Mouse (Mus musculus): ENCODE measurements around the gene Usp28. TPM values are rescaled to one million over a fixed set of nuclear protein-coding genes. Genes with fewer than 3 reads are reported as not detected.

Usp28 gene
- polyA plus RNA-seq (2012; fragmentation: generic; extraction: Trizol): 6.2 TPM
- long read RNA-seq, experiment 1, full-length matches to known transcripts: 1 of 2 reads
- long read RNA-seq, experiment 1, partial matches to known transcripts: 0 of 2 reads
- long read RNA-seq, experiment 1, other reads (novel, unspliced or antisense): 1 of 2 reads
- long read RNA-seq, experiment 2, full-length matches to known transcripts: 41 of 72 reads
- long read RNA-seq, experiment 2, partial matches to known transcripts: 9 of 72 reads
- long read RNA-seq, experiment 2, other reads (novel, unspliced or antisense): 22 of 72 reads

- H3K4me3 ChIP-seq (ENCODE audit: insufficient read depth, poor library complexity, severe bottlenecking): peak within 1 kb of the TSS; percentile 45
- H3K79me3 ChIP-seq (ENCODE audit: low read depth): peaks cover 7% of the 10 kb centered on the region
- H3ac ChIP-seq (ENCODE audit: control insufficient read depth, insufficient read length, low read depth): peak within 1 kb of the TSS; percentile 85
- peaks cover 32% of the 10 kb centered on the region for H3K79me2 ChIP-seq (ENCODE audit: control insufficient read depth, insufficient read depth)
- no peaks in the 10 kb centered on the region for H3K36me3 ChIP-seq (ENCODE audit: control insufficient read depth, insufficient read depth)
- TF ChIP-seq MYOD1 (IDR thresholded peaks at IDR 0.05; ENCODE audit: control insufficient read depth, insufficient read length, low read depth): peak; percentile 35
- TF ChIP-seq CTCF (IDR thresholded peaks at IDR 0.05; ENCODE audit: control insufficient read depth, insufficient read depth, insufficient read length): no peak
- no peak for TF ChIP-seq FOSL1 (IDR thresholded peaks at IDR 0.05; ENCODE audit: insufficient read depth, low read length, poor library complexity, severe bottlenecking)
- TF ChIP-seq MYOG (IDR thresholded peaks at IDR 0.05; ENCODE audit: control insufficient read depth, extremely low read depth, insufficient read length): no peak
- peak; percentile 95 for TF ChIP-seq USF1 (IDR thresholded peaks at IDR 0.05; ENCODE audit: low read depth)
- peak; percentile 26 for TF ChIP-seq MAX (IDR thresholded peaks at IDR 0.05)
- TF ChIP-seq CEBPB (IDR thresholded peaks at IDR 0.05; ENCODE audit: low read depth): no peak
- H3K27me3 ChIP-seq (ENCODE audit: control insufficient read depth, insufficient read depth, insufficient read length): no peaks in the 10 kb centered on the region
Observed at GRCm38 (mm10) chr9:48984845-48985707, at the start of gene Usp28. Gene Usp28 (plus strand): TSS chr9:48985375.

DNA sequence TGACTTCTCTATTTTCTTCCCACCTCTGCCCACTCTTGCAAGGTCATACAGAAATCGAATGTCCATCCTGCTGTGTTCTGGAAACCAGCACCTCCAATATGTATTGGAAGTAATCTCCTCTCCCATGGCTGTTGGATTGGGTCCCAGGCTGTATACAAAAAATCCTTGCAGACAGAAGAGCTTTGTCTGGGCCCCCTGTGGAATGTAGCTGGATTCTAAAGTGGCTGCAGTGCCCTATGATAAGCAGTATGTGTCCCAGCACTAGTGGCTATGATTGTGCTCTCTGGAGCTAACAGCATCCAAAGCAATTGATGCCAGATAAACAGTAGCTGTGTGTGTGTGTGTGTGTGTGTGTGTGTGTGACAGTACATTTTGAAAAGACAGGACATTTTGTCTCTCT lies 42.8 kb upstream of the Usp28 start:
- no peak overlapping the region for H3ac ChIP-seq (ENCODE audit: control insufficient read depth, insufficient read length, low read depth)
- H3K79me3 ChIP-seq (ENCODE audit: low read depth): no peaks in the 10 kb centered on the region
- H3K27me3 ChIP-seq (ENCODE audit: control insufficient read depth, insufficient read depth, insufficient read length): peaks cover 4% of the 10 kb centered on the region
- H3K79me2 ChIP-seq (ENCODE audit: control insufficient read depth, insufficient read depth): no peaks in the 10 kb centered on the region
- no peak for TF ChIP-seq CEBPB (IDR thresholded peaks at IDR 0.05; ENCODE audit: low read depth)
- no peak for TF ChIP-seq CTCF (IDR thresholded peaks at IDR 0.05; ENCODE audit: control insufficient read depth, insufficient read depth, insufficient read length)
- TF ChIP-seq MAX (IDR thresholded peaks at IDR 0.05): no peak
- no peak for TF ChIP-seq MYOD1 (IDR thresholded peaks at IDR 0.05; ENCODE audit: control insufficient read depth, insufficient read length, low read depth)
- no peak for TF ChIP-seq MYOG (IDR thresholded peaks at IDR 0.05; ENCODE audit: control insufficient read depth, extremely low read depth, insufficient read length)
- TF ChIP-seq FOSL1 (IDR thresholded peaks at IDR 0.05; ENCODE audit: insufficient read depth, low read length, poor library complexity, severe bottlenecking): no peak
- no peak for TF ChIP-seq USF1 (IDR thresholded peaks at IDR 0.05; ENCODE audit: low read depth)
- no peak overlapping the region for H3K4me3 ChIP-seq (ENCODE audit: insufficient read depth, poor library complexity, severe bottlenecking)
- H3K36me3 ChIP-seq (ENCODE audit: control insufficient read depth, insufficient read depth): no peaks in the 10 kb centered on the region

- Histone ChIP-seq H3K27me3 (ENCODE audit: control insufficient read depth, insufficient read depth, insufficient read length) (peaks cover 7% of the 10 kb centered on the region), H3K79me3 (ENCODE audit: low read depth) (no peaks in the 10 kb centered on the region), H3K4me3 (ENCODE audit: insufficient read depth, poor library complexity, severe bottlenecking) (no peak overlapping the region), H3K36me3 (ENCODE audit: control insufficient read depth, insufficient read depth) (no peaks in the 10 kb centered on the region), H3K79me2 (ENCODE audit: control insufficient read depth, insufficient read depth) (no peaks in the 10 kb centered on the region), H3ac (ENCODE audit: control insufficient read depth, insufficient read length, low read depth) (no peak overlapping the region)
- TF ChIP-seq USF1 (IDR thresholded peaks at IDR 0.05; ENCODE audit: low read depth) (no peak), MYOG (IDR thresholded peaks at IDR 0.05; ENCODE audit: control insufficient read depth, extremely low read depth, insufficient read length) (no peak), CTCF (IDR thresholded peaks at IDR 0.05; ENCODE audit: control insufficient read depth, insufficient read depth, insufficient read length) (no peak), FOSL1 (IDR thresholded peaks at IDR 0.05; ENCODE audit: insufficient read depth, low read length, poor library complexity, severe bottlenecking) (no peak), CEBPB (IDR thresholded peaks at IDR 0.05; ENCODE audit: low read depth) (no peak), MAX (IDR thresholded peaks at IDR 0.05) (no peak), MYOD1 (IDR thresholded peaks at IDR 0.05; ENCODE audit: control insufficient read depth, insufficient read length, low read depth) (no peak)
Observed at GRCm38 (mm10) chr9:48947565-48947964, 37.6 kb upstream of the Usp28 start.

GRCm38 (mm10) chr9:48961314-48961713 lies 23.9 kb upstream of the Usp28 start:
- Histone ChIP-seq H3K27me3 (ENCODE audit: control insufficient read depth, insufficient read depth, insufficient read length) (peaks cover 31% of the 10 kb centered on the region), H3K36me3 (ENCODE audit: control insufficient read depth, insufficient read depth) (no peaks in the 10 kb centered on the region), H3K4me3 (ENCODE audit: insufficient read depth, poor library complexity, severe bottlenecking) (no peak overlapping the region), H3K79me3 (ENCODE audit: low read depth) (no peaks in the 10 kb centered on the region), H3ac (ENCODE audit: control insufficient read depth, insufficient read length, low read depth) (no peak overlapping the region), H3K79me2 (ENCODE audit: control insufficient read depth, insufficient read depth) (no peaks in the 10 kb centered on the region)
- TF ChIP-seq CEBPB (IDR thresholded peaks at IDR 0.05; ENCODE audit: low read depth): no peak
- no peak for TF ChIP-seq MYOG (IDR thresholded peaks at IDR 0.05; ENCODE audit: control insufficient read depth, extremely low read depth, insufficient read length)
- no peak for TF ChIP-seq USF1 (IDR thresholded peaks at IDR 0.05; ENCODE audit: low read depth)
- no peak for TF ChIP-seq MAX (IDR thresholded peaks at IDR 0.05)
- no peak for TF ChIP-seq MYOD1 (IDR thresholded peaks at IDR 0.05; ENCODE audit: control insufficient read depth, insufficient read length, low read depth)
- TF ChIP-seq CTCF (IDR thresholded peaks at IDR 0.05; ENCODE audit: control insufficient read depth, insufficient read depth, insufficient read length): no peak
- TF ChIP-seq FOSL1 (IDR thresholded peaks at IDR 0.05; ENCODE audit: insufficient read depth, low read length, poor library complexity, severe bottlenecking): no peak

DNA sequence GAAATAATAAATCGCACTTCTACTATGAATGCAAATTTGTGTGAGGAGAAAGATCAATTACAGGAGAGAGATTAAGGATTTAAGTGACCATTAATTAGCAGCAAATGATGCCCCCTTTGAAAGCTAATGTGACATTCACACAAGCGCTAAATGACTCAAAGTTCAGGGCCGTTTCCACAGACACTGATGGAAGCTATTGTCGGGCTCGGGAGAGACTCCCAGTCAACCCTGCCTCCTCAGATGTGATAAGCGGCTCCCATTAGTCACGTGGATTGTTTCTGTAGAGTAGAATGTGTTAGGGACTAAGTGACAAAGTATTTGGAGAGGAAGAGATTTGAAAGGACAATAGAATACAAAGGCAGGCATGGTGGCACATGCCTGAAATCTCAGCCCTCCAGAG lies 23.0 kb upstream of the Usp28 start:
- Histone ChIP-seq H3K79me2 (ENCODE audit: control insufficient read depth, insufficient read depth) (no peaks in the 10 kb centered on the region), H3K79me3 (ENCODE audit: low read depth) (no peaks in the 10 kb centered on the region), H3K27me3 (ENCODE audit: control insufficient read depth, insufficient read depth, insufficient read length) (peaks cover 31% of the 10 kb centered on the region), H3K4me3 (ENCODE audit: insufficient read depth, poor library complexity, severe bottlenecking) (no peak overlapping the region), H3ac (ENCODE audit: control insufficient read depth, insufficient read length, low read depth) (no peak overlapping the region), H3K36me3 (ENCODE audit: control insufficient read depth, insufficient read depth) (no peaks in the 10 kb centered on the region)
- TF ChIP-seq MAX (IDR thresholded peaks at IDR 0.05) (no peak), CTCF (IDR thresholded peaks at IDR 0.05; ENCODE audit: control insufficient read depth, insufficient read depth, insufficient read length) (no peak), FOSL1 (IDR thresholded peaks at IDR 0.05; ENCODE audit: insufficient read depth, low read length, poor library complexity, severe bottlenecking) (no peak), MYOG (IDR thresholded peaks at IDR 0.05; ENCODE audit: control insufficient read depth, extremely low read depth, insufficient read length) (no peak), USF1 (IDR thresholded peaks at IDR 0.05; ENCODE audit: low read depth) (no peak), MYOD1 (IDR thresholded peaks at IDR 0.05; ENCODE audit: control insufficient read depth, insufficient read length, low read depth) (no peak), CEBPB (IDR thresholded peaks at IDR 0.05; ENCODE audit: low read depth) (no peak)

All from C2C12 (cell line).